ENCODE assay signal across 26 mouse cellular contexts in the genomic region with DNA sequence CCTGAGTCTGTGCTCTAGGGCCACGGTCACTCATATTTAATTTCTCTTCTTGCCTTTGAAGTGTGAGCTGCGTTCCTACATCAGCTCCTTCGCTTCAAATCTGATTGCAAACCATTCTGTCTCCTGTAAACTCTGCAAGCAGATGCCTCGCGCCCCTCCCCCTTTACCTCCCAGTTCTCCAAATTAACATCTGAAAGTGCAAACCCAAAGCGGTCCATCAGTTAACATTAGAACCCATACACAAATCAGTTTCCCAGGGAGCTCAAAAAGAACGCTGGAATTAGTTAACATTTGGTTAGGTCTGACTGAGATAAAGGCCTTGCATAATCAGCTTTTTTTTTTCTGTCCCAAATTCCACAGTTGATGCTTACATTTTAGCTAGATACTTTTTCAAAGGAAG. TPM values are rescaled to one million over a fixed set of nuclear protein-coding genes. Genes with fewer than 3 reads are reported as not detected.
DNase-seq lines count a peak whose midpoint lies in the region; ATAC-seq lines count a peak whose summit lies in the region.
"Had no signal": no experiment of that assay in that cellular context is flagged by ENCODE, and none has a peak within 500 bp of the region (broad histone marks: within the 10 kb centered on the region; RNA-seq: fewer than 3 reads in every experiment).

No protein-coding gene starts in this region.

- 4% methylated on average over 7 of the region's 7 CpGs for WGBS in hindbrain, embryonic 12.5 days
- 10% methylated on average over 7 of the region's 7 CpGs for WGBS in hindbrain, embryonic 16.5 days

- no peak overlapping the region for H3K27ac ChIP-seq in hindbrain, embryonic 12.5 days
- H3K27ac ChIP-seq in hindbrain, embryonic 16.5 days (ENCODE audit: low read depth, low read length), result no peak overlapping the region
- H3K27ac ChIP-seq: embryonic facial prominence, embryonic 13.5 days; kidney, postnatal 0 days; limb, embryonic 13.5 days; liver, embryonic 12.5 days; neural tube, embryonic 12.5 days; stomach, embryonic 15.5 days had no signal

- H3K4me1 ChIP-seq in hindbrain, embryonic 12.5 days, result peaks cover 22% of the 10 kb centered on the region
- peaks cover 4% of the 10 kb centered on the region for H3K4me1 ChIP-seq in hindbrain, embryonic 16.5 days (ENCODE audit: control insufficient read depth, insufficient read depth, low read depth, low read length)
- H3K4me1 ChIP-seq: limb, embryonic 13.5 days; liver, embryonic 12.5 days; stomach, embryonic 15.5 days had no signal

- H3K4me3 ChIP-seq in hindbrain, embryonic 12.5 days, result no peak overlapping the region
- H3K4me3 ChIP-seq in hindbrain, embryonic 16.5 days (ENCODE audit: low read length), result no peak overlapping the region
- H3K4me3 ChIP-seq: embryonic facial prominence, embryonic 13.5 days; erythroblast, embryonic 14.5 days; limb, embryonic 13.5 days; liver, embryonic 12.5 days; neural tube, embryonic 12.5 days; stomach, embryonic 15.5 days had no signal

- H3K9me3 ChIP-seq in hindbrain, embryonic 12.5 days (replicated peaks), result no peaks in the 10 kb centered on the region
- no peaks in the 10 kb centered on the region for H3K9me3 ChIP-seq in hindbrain, embryonic 16.5 days (ENCODE audit: control insufficient read depth, low read length)
- H3K9me3 ChIP-seq: embryonic facial prominence, embryonic 13.5 days; limb, embryonic 13.5 days; liver, embryonic 12.5 days; neural tube, embryonic 12.5 days; stomach, embryonic 15.5 days had no signal

- H3K4me2 ChIP-seq in hindbrain, embryonic 12.5 days (replicated peaks), result peak overlapping the region; percentile 8; the same call in 1 of the 2 replicates
- H3K4me2 ChIP-seq in hindbrain, embryonic 16.5 days (ENCODE audit: low read length), result no peak overlapping the region
- H3K4me2 ChIP-seq: embryonic facial prominence, embryonic 13.5 days; limb, embryonic 13.5 days; liver, embryonic 12.5 days; neural tube, embryonic 12.5 days; stomach, embryonic 15.5 days had no signal

- H3K9ac ChIP-seq in hindbrain, embryonic 12.5 days, result no peak overlapping the region
- no peak overlapping the region for H3K9ac ChIP-seq in hindbrain, embryonic 16.5 days (ENCODE audit: low read depth, low read length)
- H3K9ac ChIP-seq: embryonic facial prominence, embryonic 13.5 days; limb, embryonic 13.5 days; liver, embryonic 12.5 days; neural tube, embryonic 12.5 days; stomach, embryonic 15.5 days had no signal

- peak; percentile 18 for DNase-seq in embryo, embryonic 10 days (ENCODE audit: low spot score)
- no peak for DNase-seq in embryo, embryonic 9.5 days (ENCODE audit: extremely low spot score)
- DNase-seq in ES-CJ7 (ENCODE audit: low read depth, low spot score), result peak; percentile 89
- DNase-seq in embryo, embryonic 11 days, result peak; percentile 37
- no peak for DNase-seq in adrenal gland, postnatal 4 days (ENCODE audit: low spot score in 2 of 2)
- no peak for DNase-seq in Muller cell, postnatal 12 days (ENCODE audit: inconsistent ontology term)
- DNase-seq: adrenal gland, postnatal 14 days; cerebellum, adult 9-11 months; gastrocnemius, postnatal 25 days; heart, postnatal 36 days; kidney, adult 18-20 months; layer of hippocampus, adult 9-11 months; lung, adult 18-20 months; lung, postnatal 10 days; retina, postnatal 1 day; thymus, postnatal 36 days had no signal

- H3K36me3 ChIP-seq in hindbrain, embryonic 12.5 days, result no peaks in the 10 kb centered on the region
- no peaks in the 10 kb centered on the region for H3K36me3 ChIP-seq in hindbrain, embryonic 16.5 days (ENCODE audit: control insufficient read depth, insufficient read depth, low read length)
- H3K36me3 ChIP-seq: embryonic facial prominence, embryonic 13.5 days; limb, embryonic 13.5 days; liver, embryonic 12.5 days; neural tube, embryonic 12.5 days; stomach, embryonic 15.5 days had no signal

- no peaks in the 10 kb centered on the region; the same call in 1 of the 2 replicates for H3K27me3 ChIP-seq in hindbrain, embryonic 12.5 days
- H3K27me3 ChIP-seq in hindbrain, embryonic 16.5 days (replicated peaks; ENCODE audit: control insufficient read depth, insufficient read depth, low read length), result no peaks in the 10 kb centered on the region
- H3K27me3 ChIP-seq: embryonic facial prominence, embryonic 13.5 days; neural tube, embryonic 12.5 days; stomach, embryonic 15.5 days had no signal

- no peak for ATAC-seq in hindbrain, embryonic 12.5 days (ENCODE audit: low FRiP score)
- ATAC-seq in hindbrain, embryonic 16.5 days, result no peak
- ATAC-seq: liver, embryonic 12.5 days had no signal

RNA-seq across cellular contexts. Expression of gene Hrh2, which starts 32.7 kb away (rescaled TPM):
- polyA plus RNA-seq in hindbrain, embryonic 12.5 days (2016; fragmentation: Nextera tagmentation; extraction: Ambion mirVana), result 0.12 and 0.22 TPM in 2 replicates
- 1.1 TPM in 2 replicates for polyA plus RNA-seq in hindbrain, embryonic 16.5 days (2015; fragmentation: Nextera tagmentation; extraction: Ambion mirVana)
- under 1 TPM; 0.17 to 0.25 TPM for total RNA-seq in adrenal gland, postnatal 4 days (2021)
- total RNA-seq: gastrocnemius, postnatal 25 days; MEL had no signal
- polyA plus RNA-seq: embryonic facial prominence, embryonic 13.5 days; erythroblast, embryonic 14.5 days had no signal

Comparison
In these comparisons a context has a peak if more than half of its experiments do, and no peak if none do; other contexts are left out.
1. DNase-seq: peak in embryo, embryonic 10 days (single experiment), ES-CJ7 (single experiment) and embryo, embryonic 11 days (single experiment); none in embryo, embryonic 9.5 days (single experiment), adrenal gland, postnatal 4 days (0 of 2) and Muller cell, postnatal 12 days (single experiment).